Mouse (Mus musculus): ENCODE results near the gene Trim25. TPM values are rescaled to one million over a fixed set of nuclear protein-coding genes. Genes with fewer than 3 reads are reported as not detected.
"Not testable (repeated sequence)": the region's sequence is repeated elsewhere in the genome, so short reads cannot be mapped to it uniquely, and the experiment has no call there.

Gene Trim25
- total RNA-seq, 2 experiments from 2014 or later = 7.7 to 8.5 TPM

GRCm38 (mm10) chr11:89021687-89022086 is 22.5 kb downstream of the Trim25 start:
- no peak for DNase-seq
- intact Hi-C loops (cut with DNase I) = no loop called here

GRCm38 (mm10) chr11:89022120-89022731 is 23.1 kb downstream of the Trim25 start:
- intact Hi-C loops (cut with DNase I) = no loop called here
- DNase-seq = no peak

GRCm38 (mm10) chr11:89023477-89023876 is 24.3 kb downstream of the Trim25 start:
- no peak for DNase-seq
- intact Hi-C loops (cut with DNase I) = no loop called here

- intact Hi-C loops (cut with DNase I) = no loop called here
Observed at GRCm38 (mm10) chr11:89024181-89024881, 25.2 kb downstream of the Trim25 start.

GRCm38 (mm10) chr11:89025603-89026002 is 26.4 kb downstream of the Trim25 start:
- intact Hi-C loops (cut with DNase I) = no loop called here

More at GRCm38 (mm10) chr11:89024181-89024881, 25.2 kb downstream of the Trim25 start:
- peak; percentile 53 to 59 for DNase-seq

GRCm38 (mm10) chr11:89026117-89026516 is 26.9 kb downstream of the Trim25 start:
- intact Hi-C loops (cut with DNase I) = no loop called here

More at GRCm38 (mm10) chr11:89025603-89026002, 26.4 kb downstream of the Trim25 start:
- DNase-seq = no peak

GRCm38 (mm10) chr11:89027955-89028361 is 28.8 kb downstream of the Trim25 start:
- intact Hi-C loops (cut with DNase I) = no loop called here
- no peak for DNase-seq

More at GRCm38 (mm10) chr11:89026117-89026516, 26.9 kb downstream of the Trim25 start:
- DNase-seq = no peak

GRCm38 (mm10) chr11:89028871-89029405 is 29.8 kb downstream of the Trim25 start:
- intact Hi-C loops (cut with DNase I) = no loop called here
- no peak for DNase-seq

- no peak for DNase-seq
- intact Hi-C loops (cut with DNase I) = no loop called here
Observed at GRCm38 (mm10) chr11:89030552-89030951, 31.4 kb downstream of the Trim25 start.

GRCm38 (mm10) chr11:89031189-89031588 is 32.0 kb downstream of the Trim25 start:
- DNase-seq = no peak
- intact Hi-C loops (cut with DNase I) = no loop called here

GRCm38 (mm10) chr11:89034592-89034991 is 35.4 kb downstream of the Trim25 start:
- no peak for DNase-seq
- intact Hi-C loops (cut with DNase I) = no loop called here

GRCm38 (mm10) chr11:89035552-89035951 is 36.4 kb downstream of the Trim25 start:
- no peak for DNase-seq
- intact Hi-C loops (cut with DNase I) = no loop called here

- no peak for DNase-seq
- intact Hi-C loops (cut with DNase I) = loop anchor here (2.0 kb wide), 1 partner anchor 46 kb away; no protein-coding TSS in a partner anchor
Observed at GRCm38 (mm10) chr11:89038496-89038895, 39.3 kb downstream of the Trim25 start.

- intact Hi-C loops (cut with DNase I) = loop anchor here (2.0 kb wide), 1 partner anchor 47 kb away; no protein-coding TSS in a partner anchor
- DNase-seq = peak in 1 of 2 experiments; percentile 32
Observed at GRCm38 (mm10) chr11:89039325-89039724, 40.1 kb downstream of the Trim25 start.

- DNase-seq; intact Hi-C loops (cut with DNase I): not testable (repeated sequence)
Observed at GRCm38 (mm10) chr11:89041073-89041472, 41.9 kb downstream of the Trim25 start.

- intact Hi-C loops (cut with DNase I) = no loop called here
- no peak for DNase-seq
Observed at GRCm38 (mm10) chr11:89043046-89043445, 43.9 kb downstream of the Trim25 start.

- DNase-seq; intact Hi-C loops (cut with DNase I): not testable (repeated sequence)
Observed at GRCm38 (mm10) chr11:89045501-89045900, 46.3 kb downstream of the Trim25 start.

GRCm38 (mm10) chr11:89046021-89046420 is 46.8 kb downstream of the Trim25 start:
- intact Hi-C loops (cut with DNase I) = no loop called here
- DNase-seq = no peak

GRCm38 (mm10) chr11:89051767-89052166 is 52.6 kb downstream of the Trim25 start:
- DNase-seq = no peak
- intact Hi-C loops (cut with DNase I) = no loop called here

- intact Hi-C loops (cut with DNase I) = no loop called here
- no peak for DNase-seq
Observed at GRCm38 (mm10) chr11:89055931-89056690, 56.9 kb downstream of the Trim25 start.
